Mouse (Mus musculus) myocyte (in vitro differentiated cells): ENCODE data around the gene Ctnnbl1. TPM values are rescaled to one million over a fixed set of nuclear protein-coding genes. Genes with fewer than 3 reads are reported as not detected.

Source experiments
- H3K27me3 ChIP-seq: one replicate; pipeline ENCODE4 v1.6.1; 2011; ENCODE audit not compliant: control insufficient read depth, insufficient read depth, insufficient read length
- H3K36me3 ChIP-seq: one replicate; pipeline ENCODE4 v1.6.1; 2011; ENCODE audit not compliant: control insufficient read depth, insufficient read depth
- H3K4me2 ChIP-seq: one replicate; pipeline ENCODE4 v1.6.1; 2011; ENCODE audit warnings: low read depth, control low read depth
- H3K4me3 ChIP-seq: one replicate; pipeline ENCODE4 v1.5.1; 2011; ENCODE audit warnings: mild to moderate bottlenecking, control low read depth, moderate library complexity
- H3K79me2 ChIP-seq: one replicate; pipeline ENCODE4 v1.6.1; 2011; ENCODE audit not compliant: control insufficient read depth, insufficient read depth
- H3ac ChIP-seq: one replicate; pipeline ENCODE4 v1.6.1; 2011; ENCODE audit not compliant: control insufficient read depth, insufficient read length
- CEBPB ChIP-seq: IDR thresholded peaks from 2 replicates; pipeline ENCODE4 v1.6.1; 2011; ENCODE audit warnings: mild to moderate bottlenecking, moderate library complexity; ENCODE audit not compliant: poor library complexity, insufficient read depth, severe bottlenecking
- E2F4 ChIP-seq: IDR thresholded peaks from one replicate; pipeline ENCODE4 v1.6.1; 2011; ENCODE audit warnings: mild to moderate bottlenecking, control low read depth, moderate library complexity; ENCODE audit not compliant: insufficient read depth
- MAX ChIP-seq: IDR thresholded peaks from one replicate; pipeline ENCODE4 v1.6.1; 2011; ENCODE audit warnings: low read depth, mild to moderate bottlenecking, control low read depth
- MYOD1 ChIP-seq, 3 experiments: IDR thresholded peaks; one replicate each; pipeline ENCODE4 v1.6.1; 2011; ENCODE audit warnings: control low read depth in 2 of 3, low read depth in 2 of 3, mild to moderate bottlenecking in 2 of 3, moderate library complexity in 1 of 3; ENCODE audit not compliant: insufficient read length in 2 of 3, control insufficient read depth in 1 of 3
- MYOG ChIP-seq, 3 experiments: IDR thresholded peaks; one replicate each; pipeline ENCODE4 v1.6.1; 2011; ENCODE audit warnings: control low read depth in 2 of 3, low read depth in 2 of 3, mild to moderate bottlenecking in 2 of 3; ENCODE audit not compliant: insufficient read length in 2 of 3, control insufficient read depth in 1 of 3, insufficient read depth in 1 of 3
- POLR2A ChIP-seq: IDR thresholded peaks from one replicate; pipeline ENCODE4 v1.6.1; 2011; ENCODE audit warnings: low read depth, mild to moderate bottlenecking, control low read depth, moderate library complexity; ENCODE audit not compliant: insufficient read length
- POLR2AphosphoS2 ChIP-seq: IDR thresholded peaks from one replicate; pipeline ENCODE4 v1.6.1; 2011; ENCODE audit warnings: low read depth, control low read depth; ENCODE audit not compliant: insufficient read length
- REST ChIP-seq: IDR thresholded peaks from one replicate; pipeline ENCODE4 v1.6.1; 2011; ENCODE audit warnings: mild to moderate bottlenecking, control low read depth, moderate library complexity; ENCODE audit not compliant: insufficient read depth, insufficient read length
- SRF ChIP-seq: IDR thresholded peaks from one replicate; pipeline ENCODE4 v1.6.1; 2011; ENCODE audit warnings: low read depth; ENCODE audit not compliant: control insufficient read depth, insufficient read length
- TCF12 ChIP-seq: IDR thresholded peaks from one replicate; pipeline ENCODE4 v1.6.1; 2011; ENCODE audit warnings: mild to moderate bottlenecking, control low read depth; ENCODE audit not compliant: poor library complexity, insufficient read depth, severe bottlenecking
- TCF3 ChIP-seq: IDR thresholded peaks from one replicate; pipeline ENCODE4 v1.6.1; 2011; ENCODE audit warnings: low read depth, control low read depth; ENCODE audit not compliant: insufficient read length
- USF1 ChIP-seq: IDR thresholded peaks from one replicate; pipeline ENCODE4 v1.6.1; 2011; ENCODE audit warnings: low read depth, mild to moderate bottlenecking, control low read depth, moderate library complexity
- polyA plus RNA-seq: library from polyadenylated mRNA; unstranded; fragments of >200 nt; fragmentation: generic; extraction: Trizol; gene quantifications from one replicate; pipeline ENCODE4 v1.2.1, GENCODE M21; 2012; ENCODE audit warnings: missing spikeins

Ctnnbl1 gene
- 35.0 TPM for polyA plus RNA-seq

DNA sequence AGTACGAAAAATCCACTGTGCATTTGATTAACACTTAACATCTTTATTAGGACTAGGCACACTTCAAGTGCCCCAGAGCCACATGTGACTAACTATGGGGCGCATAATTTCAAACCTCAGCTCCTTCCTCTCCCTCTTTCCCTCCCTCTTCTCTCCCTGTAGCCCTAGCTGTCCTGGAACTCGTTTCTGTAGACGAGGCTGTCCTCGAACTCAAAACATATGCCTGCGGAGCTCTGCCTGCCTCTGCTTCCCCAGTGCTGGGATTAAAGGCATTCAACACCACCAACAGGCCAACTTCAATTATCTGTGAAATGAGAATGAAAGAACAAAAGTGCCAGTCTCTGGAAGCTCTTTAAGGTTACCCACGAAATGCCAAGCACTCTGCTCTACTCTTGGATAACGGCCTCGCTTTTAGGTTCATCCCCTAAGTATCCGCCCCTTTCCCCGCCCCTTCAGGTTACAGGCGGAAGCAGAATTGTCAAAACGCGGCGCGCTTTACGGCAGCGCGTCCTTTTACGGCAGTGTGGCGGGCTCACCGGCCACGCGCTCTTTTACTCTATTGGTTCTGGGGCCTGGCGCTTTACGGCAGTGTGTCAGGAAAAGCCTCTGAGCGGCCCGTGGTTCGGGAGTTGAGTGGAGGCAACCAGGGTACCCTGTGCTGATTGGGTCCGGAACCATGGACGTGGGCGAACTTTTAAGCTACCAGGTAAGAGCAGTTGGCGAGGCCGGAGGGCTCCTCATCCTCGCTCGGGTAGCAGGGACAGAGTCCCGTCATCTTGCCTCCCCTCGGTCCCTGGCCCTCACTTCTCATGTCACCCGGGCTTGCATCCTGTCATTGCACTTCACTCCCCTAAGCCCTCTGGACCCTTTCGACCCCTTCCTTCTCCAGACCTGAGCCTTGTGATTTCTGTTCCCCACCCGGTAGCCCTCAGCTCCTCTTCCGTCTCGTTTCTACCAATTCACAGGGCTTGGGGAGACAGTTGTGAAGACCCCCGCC is at the start of gene Ctnnbl1:
Gene Ctnnbl1 (plus strand): TSS at position 548 of the 997 bp plus-strand sequence.
- Histone ChIP-seq H3K36me3 (no peaks in the 10 kb centered on the region), H3K4me3 (peak within 1 kb of the TSS; percentile 81), H3K27me3 (no peaks in the 10 kb centered on the region), H3ac (peak within 1 kb of the TSS; percentile 15), H3K4me2 (peak within 1 kb of the TSS; percentile 97), H3K79me2 (peaks cover 20% of the 10 kb centered on the region)
- TF ChIP-seq TCF12 (no peak), TCF3 (no peak), CEBPB (no peak), POLR2AphosphoS2 (peak; percentile 36), REST (no peak), SRF (peak; percentile 68), POLR2A (peak; percentile 53)

- no peak overlapping the region for H3K4me3 ChIP-seq
- peaks cover 21% of the 10 kb centered on the region for H3K27me3 ChIP-seq
- no peaks in the 10 kb centered on the region for H3K79me2 ChIP-seq
- no peak overlapping the region for H3ac ChIP-seq
- TF ChIP-seq E2F4 (no peak), MYOG (IDR thresholded peaks at IDR 0.05; ENCODE audit: control insufficient read depth in 1 of 3, insufficient read depth in 1 of 3, insufficient read length in 2 of 3, low read depth in 2 of 3) (no peak), TCF3 (no peak), SRF (no peak), REST (no peak), POLR2A (no peak), USF1 (no peak), CEBPB (no peak), MAX (no peak), TCF12 (no peak), MYOD1 (IDR thresholded peaks at IDR 0.05; ENCODE audit: control insufficient read depth in 1 of 3, insufficient read length in 2 of 3, low read depth in 2 of 3) (no peak), POLR2AphosphoS2 (no peak)
- H3K36me3 ChIP-seq: no peaks in the 10 kb centered on the region
- no peak overlapping the region for H3K4me2 ChIP-seq
Measured at GRCm38 (mm10) chr2:157687506-157687905, 49.7 kb upstream of the Ctnnbl1 start.

GRCm38 (mm10) chr2:157691266-157692105 is 45.7 kb upstream of the Ctnnbl1 start:
- H3K79me2 ChIP-seq: no peaks in the 10 kb centered on the region
- H3K36me3 ChIP-seq: no peaks in the 10 kb centered on the region
- peaks cover 32% of the 10 kb centered on the region for H3K27me3 ChIP-seq
- TF ChIP-seq USF1 (no peak), REST (no peak), CEBPB (no peak), MYOG (IDR thresholded peaks at IDR 0.05; ENCODE audit: control insufficient read depth in 1 of 3, insufficient read depth in 1 of 3, insufficient read length in 2 of 3, low read depth in 2 of 3) (no peak), TCF12 (no peak), MYOD1 (IDR thresholded peaks at IDR 0.05; ENCODE audit: control insufficient read depth in 1 of 3, insufficient read length in 2 of 3, low read depth in 2 of 3) (no peak), POLR2A (no peak)
- no peak overlapping the region for H3ac ChIP-seq
- no peak overlapping the region for H3K4me2 ChIP-seq
- H3K4me3 ChIP-seq: no peak overlapping the region

GRCm38 (mm10) chr2:157692365-157692932 is 44.8 kb upstream of the Ctnnbl1 start:
- Histone ChIP-seq H3K4me3 (no peak overlapping the region), H3ac (no peak overlapping the region), H3K36me3 (no peaks in the 10 kb centered on the region), H3K4me2 (no peak overlapping the region), H3K27me3 (peaks cover 32% of the 10 kb centered on the region), H3K79me2 (no peaks in the 10 kb centered on the region)
- TF ChIP-seq MYOD1 (IDR thresholded peaks at IDR 0.05; ENCODE audit: control insufficient read depth in 1 of 3, insufficient read length in 2 of 3, low read depth in 2 of 3) (no peak), POLR2AphosphoS2 (no peak), MAX (no peak), POLR2A (no peak), MYOG (IDR thresholded peaks at IDR 0.05; ENCODE audit: control insufficient read depth in 1 of 3, insufficient read depth in 1 of 3, insufficient read length in 2 of 3, low read depth in 2 of 3) (no peak), TCF3 (no peak), USF1 (no peak), SRF (no peak), REST (no peak), TCF12 (no peak), CEBPB (no peak), E2F4 (no peak)
